Mouse (Mus musculus) spleen, adult 2 months (tissue): ENCODE measurements around the gene Gtf2ird2.

Source experiments
- CTCF ChIP-seq: fragments of 200-500 bp; IDR thresholded peaks from 2 replicates; pipeline ENCODE4 v1.5.1; 2011; ENCODE audit warnings: mild to moderate bottlenecking, inconsistent platforms; ENCODE audit not compliant: insufficient read depth, insufficient read length, insufficient replicate concordance; ENCODE audit errors: extremely low read depth
- POLR2A ChIP-seq: fragments of 200-500 bp; IDR thresholded peaks from 2 replicates; pipeline ENCODE4 v1.6.1; 2011; ENCODE audit warnings: low read depth, low read length, inconsistent platforms

GRCm38 (mm10) chr5:134142381-134142780, 41.4 kb upstream of the Gtf2ird2 start:
- TF ChIP-seq POLR2A (no peak), CTCF (no peak)
